Mouse (Mus musculus): ENCODE data around the gene Grin2d.
A peak's percentile ranks its signal among the peaks of the same experiment; 100 is the strongest.

The Grin2d gene

GRCm38 (mm10) chr7:45856950-45857901, 21.0 kb downstream of the Grin2d start:
- no peak for DNase-seq (ENCODE audit: low read depth, low spot score)

DNA sequence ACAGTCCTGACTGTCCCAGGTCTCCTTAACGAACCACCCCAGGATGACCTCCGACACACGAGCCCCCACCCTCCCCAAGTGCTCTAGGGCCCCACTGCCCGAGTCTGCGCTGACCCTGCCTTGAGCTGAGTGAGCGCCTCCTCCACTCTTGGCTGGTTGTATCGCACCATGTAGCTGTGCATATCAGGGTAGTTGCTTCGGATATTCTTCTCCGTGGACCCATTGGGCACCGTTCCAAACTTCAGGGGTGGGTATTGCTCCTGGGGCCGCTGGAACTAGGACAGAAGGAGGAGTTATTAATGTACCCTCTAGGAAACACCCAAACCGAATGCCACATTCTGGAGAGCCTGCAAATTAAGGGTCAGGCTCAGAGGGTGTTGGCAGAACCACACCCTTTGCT, 25.1 kb downstream of the Grin2d start:
- DNase-seq (ENCODE audit: low read depth, low spot score), result no peak

DNA sequence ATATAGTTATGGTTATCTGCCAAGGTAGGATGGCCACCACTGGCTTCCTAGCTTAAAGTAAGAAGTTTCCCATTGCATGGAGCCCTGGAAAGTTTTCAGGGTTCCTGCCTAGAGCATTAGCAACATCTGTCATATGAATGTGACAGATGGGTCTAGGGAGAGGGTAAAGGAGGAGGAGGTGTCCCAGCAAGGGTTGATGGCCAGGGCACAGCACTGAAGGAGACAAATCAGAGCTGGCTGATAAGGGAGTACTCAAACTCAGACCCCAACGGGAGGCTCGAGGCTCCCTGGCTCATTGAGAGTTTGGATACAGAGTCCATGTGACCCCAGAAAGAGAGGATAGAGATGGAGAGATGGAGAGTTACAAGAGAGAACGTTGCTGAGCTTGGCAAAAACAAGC, 27.5 kb downstream of the Grin2d start:
- no peak for DNase-seq (ENCODE audit: low read depth, low spot score)

DNA sequence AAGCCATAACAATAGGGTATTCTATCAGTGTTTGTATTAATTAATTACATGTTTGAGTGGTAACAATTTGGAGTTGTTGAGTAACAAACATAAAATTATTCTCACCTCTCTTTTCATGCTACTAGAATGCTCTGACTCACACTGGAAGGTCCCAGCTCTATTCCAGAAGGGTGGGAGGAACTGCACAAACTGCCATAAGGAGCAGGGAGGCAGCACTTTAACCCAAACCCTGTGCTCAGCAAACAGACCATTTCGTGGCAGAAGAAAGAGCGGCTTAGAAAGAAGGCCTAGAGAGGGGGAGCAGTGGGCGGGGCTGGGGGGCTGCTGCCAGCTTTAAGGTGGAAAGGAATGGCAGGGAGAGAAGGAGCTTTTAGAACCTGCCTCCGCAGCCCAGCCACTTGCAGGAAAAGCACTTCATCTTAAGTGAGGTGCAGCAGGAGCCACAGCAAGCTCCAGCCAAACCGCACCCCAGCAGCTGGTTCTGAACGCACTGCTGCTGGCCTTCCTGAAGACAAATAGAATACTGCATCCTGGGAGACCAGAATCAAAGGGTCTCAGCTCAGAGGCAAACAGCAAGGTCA, 29.6 kb downstream of the Grin2d start:
- DNase-seq (ENCODE audit: low read depth, low spot score), result no peak

DNA sequence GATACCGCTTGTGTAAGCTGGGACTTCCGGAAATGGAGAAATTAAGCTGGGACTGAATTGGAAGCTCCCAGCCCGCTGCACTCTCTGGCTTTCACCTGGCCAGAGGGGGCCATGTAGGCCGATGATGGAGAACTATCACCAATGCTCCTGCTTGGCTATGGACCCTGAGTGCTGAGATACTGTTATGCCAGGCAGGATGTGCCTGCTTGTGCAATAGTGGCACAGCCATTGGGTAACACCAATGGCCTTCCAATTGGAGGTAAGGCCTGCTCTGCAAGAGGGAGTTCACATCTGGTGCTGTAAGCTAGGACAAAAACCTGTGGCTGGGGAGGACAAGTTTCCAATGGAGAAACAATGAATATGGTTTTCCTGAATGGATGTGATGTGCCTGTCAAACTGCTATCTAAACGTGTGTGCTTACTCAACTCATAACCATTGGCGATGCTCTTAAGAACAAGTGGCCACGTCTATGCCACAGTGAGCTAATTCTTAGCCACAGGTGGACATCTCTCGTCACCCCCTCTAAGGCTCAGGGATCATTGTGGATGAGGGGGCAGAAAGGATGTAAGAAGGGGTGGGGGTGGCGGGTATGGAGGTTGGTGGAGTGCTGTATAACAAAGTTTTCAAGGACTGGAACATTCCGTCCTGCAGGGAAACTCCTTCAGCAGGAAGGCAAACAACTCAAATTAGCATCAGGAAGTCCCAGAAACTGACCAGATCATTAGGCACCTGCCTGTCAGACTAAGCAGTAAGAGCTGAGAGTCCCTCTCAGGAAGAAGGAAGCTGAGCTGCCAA, 35.0 kb downstream of the Grin2d start:
- no peak for DNase-seq (ENCODE audit: low read depth, low spot score)

GRCm38 (mm10) chr7:45833924-45834323, 44.3 kb downstream of the Grin2d start:
- DNase-seq (ENCODE audit: low read depth, low spot score), result no peak

GRCm38 (mm10) chr7:45833148-45833790, 44.9 kb downstream of the Grin2d start:
- no peak for DNase-seq (ENCODE audit: low read depth, low spot score)

GRCm38 (mm10) chr7:45832428-45832827, 45.8 kb downstream of the Grin2d start:
- DNase-seq (ENCODE audit: low read depth, low spot score), result no peak

- DNase-seq (ENCODE audit: low read depth, low spot score), result no peak
Measured at GRCm38 (mm10) chr7:45831128-45831525, 47.1 kb downstream of the Grin2d start.

DNA sequence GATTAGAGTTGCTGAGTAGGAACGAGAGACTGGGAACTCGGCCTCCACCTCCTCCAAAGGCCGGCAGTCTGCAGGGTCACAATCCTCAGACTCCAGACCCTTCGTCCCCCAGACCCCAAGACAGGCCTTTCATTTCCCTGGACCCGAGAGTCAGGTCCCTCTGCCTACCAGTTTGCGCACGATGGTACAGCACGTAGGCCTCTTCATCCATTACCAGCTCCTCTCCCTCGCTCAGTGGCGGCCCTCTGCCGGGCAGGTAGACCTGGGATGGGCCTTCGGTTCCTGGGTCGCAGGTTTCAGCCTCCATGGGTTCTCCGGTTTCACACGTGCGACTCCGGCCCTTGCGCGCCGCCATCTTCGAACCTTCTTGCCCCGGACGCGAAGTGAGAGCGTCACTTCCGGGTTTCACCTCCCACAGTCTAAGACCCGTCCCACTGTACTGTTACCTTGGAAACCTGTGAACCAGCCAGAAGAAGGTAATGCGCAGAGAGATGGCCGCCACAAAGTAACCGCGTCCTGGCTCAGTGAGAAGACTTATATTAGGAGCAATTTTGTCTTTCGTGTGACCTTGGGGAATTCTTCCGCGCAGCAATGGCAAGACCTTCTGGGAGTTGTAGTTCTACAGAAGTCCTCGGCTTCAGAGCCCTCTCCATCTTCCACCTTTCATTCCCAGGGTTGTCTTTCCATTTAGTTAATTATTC, 47.6 kb downstream of the Grin2d start, which contains the start of gene Grwd1:
Gene Grwd1 (minus strand): TSS at position 518 of the 701 bp plus-strand sequence.
- DNase-seq (ENCODE audit: low read depth, low spot score), result peak; percentile 86

GRCm38 (mm10) chr7:45826631-45827030, 51.5 kb downstream of the Grin2d start:
- no peak for DNase-seq (ENCODE audit: low read depth, low spot score)

DNA sequence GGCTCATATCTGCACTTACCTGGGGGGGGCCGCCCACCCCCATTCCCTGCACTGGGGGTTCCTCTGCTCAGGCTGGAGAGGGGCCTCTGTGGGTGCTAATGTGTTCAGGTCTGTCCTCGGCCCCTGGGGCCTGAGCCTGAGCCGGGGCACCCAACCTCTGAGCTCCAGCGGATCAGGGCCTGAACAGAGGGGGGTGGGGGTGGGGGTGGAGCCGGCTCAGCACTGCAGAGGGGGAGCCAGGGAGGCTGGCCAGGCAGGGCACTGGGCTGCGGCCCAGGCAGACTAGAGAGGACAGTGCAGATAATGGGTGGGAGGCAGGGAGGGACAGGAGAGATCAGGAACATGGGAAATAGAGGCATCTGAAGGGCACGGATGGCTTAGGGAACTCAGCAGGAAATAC, 53.6 kb downstream of the Grin2d start, which contains the start of gene Kcnj14:
Gene Kcnj14 (minus strand): TSS at position 185 of the 400 bp plus-strand sequence.
- DNase-seq (ENCODE audit: low read depth, low spot score), result peak; percentile 74

DNA sequence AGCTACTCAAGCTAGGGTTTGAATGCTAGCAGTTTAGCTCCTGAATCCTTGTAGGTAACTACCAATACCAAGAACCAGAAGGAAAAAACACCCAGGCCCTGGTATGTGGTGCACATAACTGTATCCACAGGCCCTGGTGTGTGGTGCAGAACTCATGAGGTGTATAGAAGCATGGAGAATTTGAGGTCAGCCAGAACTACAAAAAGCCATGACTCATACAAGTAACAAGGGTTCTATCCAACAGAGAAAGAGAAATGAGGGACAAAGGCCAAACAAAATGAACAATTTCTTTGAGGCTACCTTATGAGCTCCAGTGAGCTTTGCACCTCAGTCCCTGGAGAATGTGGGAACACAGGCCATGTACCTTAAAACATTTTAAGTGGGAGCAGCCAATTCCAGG, 57.3 kb downstream of the Grin2d start:
- DNase-seq (ENCODE audit: low read depth, low spot score), result no peak

DNA sequence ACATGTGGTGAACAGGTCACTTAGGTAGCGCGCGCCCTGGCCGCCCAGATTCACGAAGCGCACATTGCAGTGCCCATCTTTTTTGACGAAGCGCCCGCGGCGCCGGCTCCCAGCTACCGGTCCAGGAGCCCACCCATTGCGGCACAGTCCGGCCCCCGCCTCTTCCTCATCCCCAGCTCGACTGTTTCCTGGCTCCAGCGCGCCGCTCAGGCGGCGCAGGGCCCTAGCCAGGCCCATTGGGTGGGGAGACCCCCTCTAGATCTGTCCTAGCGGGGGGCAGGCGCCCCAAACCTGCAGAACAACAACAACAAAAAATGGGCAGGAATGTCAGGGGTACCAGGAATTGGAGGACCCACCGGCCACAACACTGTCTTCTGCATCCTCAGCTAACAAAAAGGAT, 58.3 kb downstream of the Grin2d start:
- DNase-seq (ENCODE audit: low read depth, low spot score), result no peak

GRCm38 (mm10) chr7:45815984-45816351, 62.2 kb downstream of the Grin2d start:
- DNase-seq (ENCODE audit: low read depth, low spot score), result no peak

- peak; percentile 92 for DNase-seq (ENCODE audit: low read depth, low spot score)
Measured at GRCm38 (mm10) chr7:45815323-45815983, 62.7 kb downstream of the Grin2d start.

DNA sequence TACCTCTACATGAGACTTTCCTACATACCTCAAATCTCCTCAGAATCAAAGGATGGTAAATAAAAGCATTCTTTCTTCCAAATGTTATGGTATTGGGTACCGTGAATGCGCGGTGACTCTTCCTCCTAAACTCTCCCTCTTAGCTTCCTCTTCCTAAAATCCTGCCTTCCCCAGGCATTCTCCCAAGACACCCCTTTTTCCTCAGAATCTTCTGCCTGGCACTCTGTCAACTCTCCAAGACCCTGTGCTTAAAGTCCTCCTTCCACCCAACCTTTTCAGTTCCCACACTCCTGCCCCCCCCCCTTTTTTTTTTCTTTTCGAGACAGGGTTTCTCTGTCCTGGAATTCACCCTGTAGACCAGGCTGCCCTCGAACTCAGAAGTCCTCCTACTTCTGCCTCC, 63.3 kb downstream of the Grin2d start:
- no peak for DNase-seq (ENCODE audit: low read depth, low spot score)

- DNase-seq (ENCODE audit: low read depth, low spot score), result peak; percentile 100
Measured at GRCm38 (mm10) chr7:45813787-45814779, 64.1 kb downstream of the Grin2d start, which contains the start of gene Cyth2. Cyth2 (minus strand) TSS chr7:45814581.

DNA sequence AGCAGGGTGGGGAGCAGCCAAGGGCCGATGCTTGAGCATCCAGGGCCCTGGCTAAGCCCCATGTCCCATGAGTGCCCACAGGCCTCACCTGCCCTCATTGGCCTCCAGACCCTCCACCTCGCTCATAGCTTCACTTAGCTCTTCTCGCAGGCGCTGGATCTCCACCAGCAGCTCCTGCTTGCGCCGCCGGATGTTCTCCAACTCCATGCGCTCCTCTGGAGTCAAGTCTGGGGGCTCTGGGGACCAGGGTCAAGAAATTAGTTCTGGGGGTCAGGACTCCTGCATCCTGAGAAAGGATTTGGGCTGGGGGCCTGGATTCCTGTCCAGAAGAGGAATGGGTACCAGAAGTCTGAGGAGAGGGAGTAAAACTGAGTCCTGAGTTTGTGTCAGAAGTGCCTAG, 65.3 kb downstream of the Grin2d start:
- DNase-seq (ENCODE audit: low read depth, low spot score), result no peak

All from retina, adult 2 months (tissue).